Mouse (Mus musculus): ENCODE data around the gene Mab21l1. TPM values are rescaled to one million over a fixed set of nuclear protein-coding genes. Genes with fewer than 3 reads are reported as not detected.

The Mab21l1 gene
- polyA plus RNA-seq, 1 experiment from 2014 or later: not detected

- H3K4me2 ChIP-seq (ENCODE audit: low read depth, low read length): no peak overlapping the region
- WGBS (ENCODE audit: insufficient replicate concordance): 84% methylated on average over 7 of the region's 7 CpGs
- no peak for TF ChIP-seq CTCF (IDR thresholded peaks at IDR 0.05; ENCODE audit: low read depth)
- no peak for TF ChIP-seq EP300 (IDR thresholded peaks at IDR 0.05; ENCODE audit: low read depth)
- no peaks in the 10 kb centered on the region for H3K36me3 ChIP-seq (replicated peaks; ENCODE audit: insufficient read depth, low read length)
- H3K27ac ChIP-seq (ENCODE audit: low read depth): no peak overlapping the region
- no peak for DNase-seq
- ATAC-seq: no peak
- no peak overlapping the region for H3K4me3 ChIP-seq (ENCODE audit: low read depth, low read length)
- H3K27me3 ChIP-seq (ENCODE audit: insufficient read depth, low read length): peaks cover 16% of the 10 kb centered on the region
- H3K4me1 ChIP-seq (ENCODE audit: insufficient read depth): no peaks in the 10 kb centered on the region
- no peaks in the 10 kb centered on the region for H3K9me3 ChIP-seq (ENCODE audit: low read length)
- no peak overlapping the region for H3K9ac ChIP-seq (replicated peaks)
Measured at GRCm38 (mm10) chr3:55775245-55775644, 7.1 kb upstream of the Mab21l1 start.

DNA sequence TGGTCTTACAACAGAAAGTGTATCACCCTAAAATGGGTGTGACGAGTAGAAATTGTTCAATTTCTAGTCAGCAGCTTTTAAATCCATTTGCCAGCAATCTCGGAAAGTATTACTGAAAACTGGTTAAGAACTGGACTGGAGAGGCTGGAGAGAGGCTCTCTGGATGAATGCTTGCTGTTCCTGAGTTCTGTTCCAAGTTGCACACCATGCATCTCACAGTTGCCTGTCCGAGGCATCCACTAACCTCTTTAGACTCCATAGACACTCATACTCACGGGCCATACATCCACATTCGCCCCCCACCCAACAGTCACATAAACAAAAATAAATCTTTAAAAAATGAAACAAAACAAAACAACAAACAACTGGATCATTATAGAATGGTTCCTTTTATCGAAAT, 6.6 kb upstream of the Mab21l1 start:
- Histone ChIP-seq H3K4me2 (ENCODE audit: low read depth, low read length) (no peak overlapping the region), H3K9me3 (ENCODE audit: low read length) (no peaks in the 10 kb centered on the region), H3K36me3 (replicated peaks; ENCODE audit: insufficient read depth, low read length) (no peaks in the 10 kb centered on the region), H3K4me3 (ENCODE audit: low read depth, low read length) (no peak overlapping the region), H3K9ac (replicated peaks) (no peak overlapping the region), H3K27me3 (ENCODE audit: insufficient read depth, low read length) (peaks cover 22% of the 10 kb centered on the region), H3K4me1 (ENCODE audit: insufficient read depth) (no peaks in the 10 kb centered on the region), H3K27ac (ENCODE audit: low read depth) (no peak overlapping the region)
- ATAC-seq (no peak), DNase-seq (no peak)
- TF ChIP-seq EP300 (IDR thresholded peaks at IDR 0.05; ENCODE audit: low read depth) (no peak), CTCF (IDR thresholded peaks at IDR 0.05; ENCODE audit: low read depth) (no peak)
- 70% methylated on average over 6 of the region's 6 CpGs for WGBS (ENCODE audit: insufficient replicate concordance)

DNA sequence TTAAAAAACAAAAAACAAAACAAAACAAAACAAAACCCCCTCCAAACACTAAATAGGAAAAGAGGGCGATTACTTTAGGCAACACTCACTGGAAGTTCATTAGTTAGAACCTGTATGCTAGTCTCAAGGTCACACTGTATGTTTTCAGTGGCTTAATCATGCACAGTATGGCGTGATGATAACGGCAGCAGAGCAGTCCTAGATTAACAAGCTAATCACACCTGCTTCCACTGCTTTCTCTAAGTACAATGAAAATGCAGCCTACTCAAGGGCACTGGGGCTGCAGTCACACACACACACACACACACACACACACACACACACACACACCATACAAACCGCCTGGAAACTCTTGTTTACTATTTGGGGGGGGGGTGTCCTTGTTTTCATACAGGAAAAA, 4.8 kb upstream of the Mab21l1 start:
- no peak for TF ChIP-seq EP300 (IDR thresholded peaks at IDR 0.05; ENCODE audit: low read depth)
- no peak overlapping the region for H3K4me3 ChIP-seq (ENCODE audit: low read depth, low read length)
- WGBS (ENCODE audit: insufficient replicate concordance): 66% methylated on average over 4 of the region's 4 CpGs
- H3K9me3 ChIP-seq (ENCODE audit: low read length): no peaks in the 10 kb centered on the region
- ATAC-seq (no peak), DNase-seq (no peak)
- H3K4me2 ChIP-seq (ENCODE audit: low read depth, low read length): no peak overlapping the region
- H3K27me3 ChIP-seq (ENCODE audit: insufficient read depth, low read length): peaks cover 39% of the 10 kb centered on the region
- H3K9ac ChIP-seq (replicated peaks): no peak overlapping the region
- no peak overlapping the region for H3K27ac ChIP-seq (ENCODE audit: low read depth)
- no peaks in the 10 kb centered on the region for H3K36me3 ChIP-seq (replicated peaks; ENCODE audit: insufficient read depth, low read length)
- H3K4me1 ChIP-seq (ENCODE audit: insufficient read depth): no peaks in the 10 kb centered on the region

- WGBS (ENCODE audit: insufficient replicate concordance): 54% methylated on average over 8 of the region's 8 CpGs
- no peaks in the 10 kb centered on the region for H3K9me3 ChIP-seq (ENCODE audit: low read length)
- TF ChIP-seq EP300 (IDR thresholded peaks at IDR 0.05; ENCODE audit: low read depth) (no peak), CTCF (IDR thresholded peaks at IDR 0.05; ENCODE audit: low read depth) (no peak)
- no peak for ATAC-seq
- no peak for DNase-seq
- no peaks in the 10 kb centered on the region for H3K4me1 ChIP-seq (ENCODE audit: insufficient read depth)
- H3K36me3 ChIP-seq (replicated peaks; ENCODE audit: insufficient read depth, low read length): no peaks in the 10 kb centered on the region
- no peak overlapping the region for H3K4me3 ChIP-seq (ENCODE audit: low read depth, low read length)
- no peak overlapping the region for H3K9ac ChIP-seq (replicated peaks)
- H3K4me2 ChIP-seq (ENCODE audit: low read depth, low read length): no peak overlapping the region
- H3K27ac ChIP-seq (ENCODE audit: low read depth): no peak overlapping the region
- peaks cover 54% of the 10 kb centered on the region for H3K27me3 ChIP-seq (ENCODE audit: insufficient read depth, low read length)
Measured at GRCm38 (mm10) chr3:55778764-55779730, 3.3 kb upstream of the Mab21l1 start.

GRCm38 (mm10) chr3:55780120-55781070, 1.9 kb upstream of the Mab21l1 start:
- DNase-seq: no peak
- Histone ChIP-seq H3K4me3 (ENCODE audit: low read depth, low read length) (no peak overlapping the region), H3K27me3 (ENCODE audit: insufficient read depth, low read length) (peaks cover 61% of the 10 kb centered on the region), H3K9me3 (ENCODE audit: low read length) (no peaks in the 10 kb centered on the region), H3K4me2 (ENCODE audit: low read depth, low read length) (no peak overlapping the region), H3K4me1 (ENCODE audit: insufficient read depth) (no peaks in the 10 kb centered on the region), H3K27ac (ENCODE audit: low read depth) (no peak overlapping the region), H3K9ac (replicated peaks) (no peak overlapping the region), H3K36me3 (replicated peaks; ENCODE audit: insufficient read depth, low read length) (no peaks in the 10 kb centered on the region)
- TF ChIP-seq CTCF (IDR thresholded peaks at IDR 0.05; ENCODE audit: low read depth) (no peak), EP300 (IDR thresholded peaks at IDR 0.05; ENCODE audit: low read depth) (no peak)
- WGBS (ENCODE audit: insufficient replicate concordance): 5% methylated on average over 53 of the region's 53 CpGs
- no peak for ATAC-seq
